Mouse (Mus musculus) embryonic stem cell, embryonic (primary cell): ENCODE measurements around the gene Irf4.

Experiments
- CTCF ChIA-PET, 4 experiments: fragments of 300-600 bp in 2 of 4; fragments of 350-600 bp in 2 of 4; sonication (Branson Sonifier 250); formaldehyde crosslinking; loops; one replicate each; lab custom pipeline; 2022; ENCODE audit warnings: inconsistent platforms in 2 of 4; lab: Charles Lee
- POLR2A ChIA-PET, 4 experiments: fragments of 300-600 bp in 2 of 4; fragments of 350-600 bp in 2 of 4; sonication (Branson Sonifier 250); formaldehyde crosslinking; loops; one replicate each; lab custom pipeline; 2022; ENCODE audit warnings: antibody characterized with exemption in 4 of 4, inconsistent platforms in 1 of 4; lab: Charles Lee

The Irf4 gene

DNA sequence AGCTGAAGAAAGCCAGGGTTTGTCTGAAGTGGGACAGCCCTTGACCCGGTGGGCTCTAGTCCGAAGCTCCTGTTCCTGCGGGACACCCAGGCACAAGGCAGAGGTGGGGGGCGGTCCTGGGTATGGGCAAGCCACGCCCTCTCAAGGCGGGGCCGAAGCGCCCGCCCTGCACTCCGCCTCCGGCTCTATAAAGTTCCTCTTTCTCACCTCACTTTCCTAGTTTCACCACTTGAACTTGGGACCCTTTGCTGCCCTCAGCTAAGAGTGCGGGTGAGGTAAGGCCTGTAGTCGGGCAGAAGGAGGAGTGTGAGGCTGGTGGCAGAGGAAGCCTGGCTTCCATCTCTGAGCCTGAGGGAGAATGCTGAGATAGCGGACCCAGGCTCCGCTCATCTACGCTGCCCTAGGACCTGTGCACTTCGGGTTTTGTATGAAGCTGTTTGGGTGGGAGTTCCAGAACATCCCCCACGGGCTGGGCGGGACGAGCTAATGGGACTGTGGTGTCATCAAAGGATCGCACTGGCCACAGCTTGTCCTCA is at the start of gene Irf4:
Gene Irf4 (plus strand): TSS at position 206 of the 536 bp plus-strand sequence.
- ChIA-PET POLR2A (interaction anchor here in 1 of 4 experiments (0.9 to 1.1 kb wide), 2 partner anchors 9 to 12 kb away, joined by 3 read pairs; no protein-coding TSS in a partner anchor), CTCF (interaction anchor here in 1 of 4 experiments (0.5 kb wide), 1 partner anchor 131 kb away, joined by 3 read pairs; no protein-coding TSS in a partner anchor)

DNA sequence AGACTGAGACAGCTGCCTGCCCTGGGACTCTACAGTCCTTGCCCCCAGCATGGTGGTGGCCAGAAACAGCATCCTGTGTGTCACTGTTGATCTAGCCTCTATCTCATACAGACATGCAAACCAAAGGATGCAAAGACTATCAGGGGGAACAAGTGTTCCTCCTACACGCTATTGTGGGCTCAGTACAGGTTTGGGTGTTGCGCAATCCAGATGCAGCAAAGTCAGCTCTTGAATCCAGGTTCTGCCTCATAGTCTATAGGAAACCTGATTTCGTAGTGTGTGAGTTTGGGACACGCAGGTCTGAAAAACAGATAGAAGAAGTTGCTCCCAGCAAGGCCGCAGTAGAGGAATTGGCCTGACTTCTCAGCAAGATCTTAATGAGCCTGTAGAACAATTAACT is 46.3 kb upstream of the Irf4 start:
- ChIA-PET CTCF (no interaction called here), POLR2A (no interaction called here)

DNA sequence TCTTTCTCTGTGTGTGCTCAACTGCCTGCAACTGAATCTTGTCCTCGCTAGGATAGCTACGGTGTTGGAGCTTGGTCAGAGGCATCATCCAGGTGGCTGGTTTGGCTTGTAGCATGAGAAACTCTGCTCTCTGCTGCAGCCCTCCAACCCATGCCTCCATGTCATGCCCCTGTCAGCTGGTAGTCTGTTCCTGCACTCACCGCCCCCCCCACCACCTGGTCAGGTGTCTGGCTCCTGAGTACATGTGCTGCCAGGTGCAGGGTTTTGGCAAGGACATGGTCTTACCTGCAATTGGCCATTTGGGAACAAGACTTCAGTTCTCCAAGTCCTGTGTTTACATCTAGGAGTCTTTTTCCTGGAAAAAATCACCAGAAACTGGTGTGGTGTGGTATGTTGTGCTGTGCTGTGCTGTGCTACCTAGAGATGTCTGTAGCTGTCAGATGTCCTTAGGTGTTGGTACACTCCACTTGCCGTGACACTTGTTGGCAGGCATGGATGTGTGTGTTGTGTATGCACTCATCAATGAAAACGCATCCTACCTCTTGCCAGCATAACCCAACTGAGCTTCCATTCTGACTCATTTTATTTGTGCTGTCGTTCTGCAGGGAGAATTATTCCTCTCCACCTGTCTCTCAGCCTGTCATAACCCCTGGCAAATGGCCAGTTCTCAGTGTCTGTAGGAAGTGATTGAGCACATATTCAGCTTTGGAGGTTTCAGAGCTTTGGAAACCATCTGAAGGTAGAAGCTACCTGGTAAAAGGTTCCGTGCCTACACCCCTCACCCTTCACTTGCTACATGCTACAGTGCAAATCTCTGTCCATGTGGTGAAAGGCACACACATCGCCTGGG is 44.6 kb upstream of the Irf4 start:
- POLR2A ChIA-PET: interaction anchor here in 1 of 4 experiments (0.7 kb wide), 1 partner anchor 13 kb away, joined by 4 read pairs; no protein-coding TSS in a partner anchor
- CTCF ChIA-PET: no interaction called here

DNA sequence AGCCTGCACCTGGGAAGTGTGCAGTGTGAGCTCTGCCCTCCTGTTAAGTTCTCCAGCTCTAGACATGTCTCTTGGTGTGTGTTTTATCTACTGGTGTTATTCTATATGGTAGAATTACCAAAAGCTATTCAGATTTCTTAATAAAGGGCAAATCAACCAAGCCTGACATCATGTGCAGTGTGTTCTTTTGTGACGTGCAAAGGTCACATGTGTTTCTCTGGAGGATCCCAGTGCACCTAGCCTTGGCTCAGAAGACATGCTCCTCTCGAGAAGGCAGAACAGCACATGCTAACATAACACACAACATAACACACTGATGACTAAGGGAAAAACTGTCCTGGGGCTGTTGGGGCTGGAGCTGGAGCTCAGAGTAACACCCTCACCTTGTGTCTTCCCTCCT is 38.0 kb upstream of the Irf4 start:
- POLR2A ChIA-PET: interaction anchor here in 1 of 4 experiments (0.7 kb wide), 1 partner anchor 1968 kb away, joined by 3 read pairs; no protein-coding TSS in a partner anchor
- CTCF ChIA-PET: no interaction called here

DNA sequence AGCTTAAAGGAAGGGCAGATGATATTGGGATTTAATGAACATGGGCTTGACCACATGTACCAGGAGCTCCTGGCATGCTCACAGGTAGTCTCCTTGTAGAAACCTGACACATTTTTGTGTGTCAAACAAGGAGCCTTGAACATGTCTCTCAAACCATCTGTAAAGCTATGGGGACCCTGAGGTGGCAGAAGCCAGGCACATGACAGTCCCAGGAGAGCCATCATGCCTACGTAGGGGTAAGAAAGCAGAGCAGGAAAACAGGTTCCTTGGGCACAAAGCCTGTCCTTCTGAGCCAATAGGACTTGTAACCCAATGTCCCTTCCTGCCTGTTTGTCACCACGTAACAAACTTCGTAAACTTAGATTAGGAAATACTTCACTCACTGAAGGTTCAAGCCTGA is 37.3 kb upstream of the Irf4 start:
- ChIA-PET POLR2A (no interaction called here), CTCF (no interaction called here)

DNA sequence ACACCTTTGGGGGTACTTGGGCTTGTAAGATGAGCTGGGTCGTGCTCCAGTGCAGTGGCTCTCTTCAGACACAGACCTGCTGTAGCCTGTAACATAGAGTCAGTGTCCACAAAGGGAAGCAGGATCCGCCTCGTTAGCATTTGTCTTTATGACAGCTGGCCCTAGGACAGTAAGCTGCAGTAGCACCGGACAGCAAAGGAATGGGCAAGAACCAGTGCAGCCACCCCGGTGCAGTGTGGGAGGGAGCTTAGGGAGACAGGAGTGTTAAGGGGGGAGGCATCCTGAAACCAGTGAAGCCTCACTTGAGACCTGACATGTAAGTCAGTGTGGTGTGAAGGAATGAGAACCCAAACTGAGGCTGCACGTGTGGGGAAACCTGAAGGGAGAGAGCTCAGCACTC is 36.7 kb upstream of the Irf4 start:
- POLR2A ChIA-PET: no interaction called here
- CTCF ChIA-PET: interaction anchor here in 1 of 4 experiments (1.2 kb wide), 1 partner anchor 176 kb away, joined by 3 read pairs; no protein-coding TSS in a partner anchor

DNA sequence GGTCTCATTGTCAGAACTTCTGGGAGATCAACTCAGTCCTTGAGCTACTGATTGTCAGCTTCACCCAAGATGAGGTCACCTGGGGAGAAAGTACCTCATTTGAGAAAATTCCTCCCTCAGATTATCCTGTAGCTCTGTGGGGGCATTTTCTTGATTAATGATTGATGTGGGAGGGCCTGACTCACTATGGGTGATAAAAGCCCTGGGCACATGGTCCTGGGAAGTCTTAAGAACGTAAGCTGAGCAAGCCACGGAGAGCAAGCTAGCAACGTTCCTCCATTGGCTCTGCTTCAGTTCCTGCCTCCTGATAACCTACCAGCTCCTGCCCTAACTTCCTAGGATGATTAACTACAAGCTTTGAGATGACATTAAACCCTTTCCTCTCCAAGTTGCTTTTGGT is 35.4 kb upstream of the Irf4 start:
- CTCF ChIA-PET: no interaction called here
- POLR2A ChIA-PET: no interaction called here

DNA sequence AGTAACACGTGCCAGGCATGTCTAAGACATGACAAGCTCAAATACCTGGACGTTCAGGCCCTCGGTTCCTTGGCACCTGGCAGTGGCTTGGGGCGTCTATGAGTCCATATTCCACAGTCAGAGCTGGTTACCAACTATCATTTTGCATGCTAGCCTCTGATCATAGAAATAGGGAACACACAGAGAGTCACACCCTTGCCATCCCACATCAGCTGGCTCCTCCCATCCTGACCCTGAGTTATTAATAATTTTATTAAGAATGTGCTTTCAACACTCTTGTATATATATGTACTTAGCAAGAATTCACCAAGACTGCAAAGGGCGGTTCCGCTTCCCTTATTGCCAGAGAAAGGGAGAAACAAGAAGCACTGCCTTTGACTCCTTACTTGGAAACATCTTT is 34.5 kb upstream of the Irf4 start:
- ChIA-PET CTCF (interaction anchor here in 1 of 4 experiments (0.7 kb wide), 1 partner anchor 172 kb away, joined by 3 read pairs; no protein-coding TSS in a partner anchor), POLR2A (no interaction called here)

DNA sequence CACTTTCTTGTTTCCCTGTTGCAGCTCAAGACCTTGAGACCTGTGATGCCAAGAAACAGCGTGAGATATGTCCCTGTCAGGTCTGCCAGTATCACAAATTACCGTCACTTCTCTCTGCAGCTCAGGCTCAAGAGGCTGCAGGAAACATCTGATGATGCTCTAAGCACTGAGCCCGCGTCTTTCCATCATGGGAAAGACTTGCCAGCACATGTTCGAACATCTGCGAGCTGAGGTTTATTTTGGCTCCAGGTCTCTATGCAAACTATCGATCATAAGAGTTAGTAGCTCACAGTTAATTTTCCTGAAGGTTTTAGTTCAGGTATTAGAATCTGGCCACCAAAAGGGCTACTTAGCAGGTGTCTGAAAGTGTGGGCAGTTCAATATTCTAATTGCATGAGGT is 34.0 kb upstream of the Irf4 start:
- POLR2A ChIA-PET: no interaction called here
- CTCF ChIA-PET: interaction anchor here in 1 of 4 experiments (0.7 kb wide), 1 partner anchor 171 kb away, joined by 3 read pairs; no protein-coding TSS in a partner anchor

DNA sequence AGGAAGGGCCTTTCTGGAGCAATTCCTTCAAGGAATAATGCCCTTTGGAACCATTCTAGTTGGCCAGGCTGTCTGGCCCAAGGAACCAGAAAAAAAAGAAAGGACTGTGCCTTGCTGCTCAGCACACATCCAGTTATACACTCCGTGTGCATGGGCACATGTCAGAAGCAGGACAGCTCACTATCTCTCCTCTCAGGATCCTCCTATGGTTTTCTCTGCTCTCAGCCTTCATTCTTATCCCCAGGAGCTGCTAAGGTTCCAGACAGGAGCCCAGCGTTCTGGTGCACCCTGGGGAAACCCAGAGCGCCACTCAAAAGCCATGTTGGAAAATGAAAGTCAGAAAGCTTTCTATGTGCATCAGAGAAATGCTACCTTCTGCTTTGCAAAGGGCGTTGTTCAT is 33.5 kb upstream of the Irf4 start:
- CTCF ChIA-PET: no interaction called here
- POLR2A ChIA-PET: no interaction called here

DNA sequence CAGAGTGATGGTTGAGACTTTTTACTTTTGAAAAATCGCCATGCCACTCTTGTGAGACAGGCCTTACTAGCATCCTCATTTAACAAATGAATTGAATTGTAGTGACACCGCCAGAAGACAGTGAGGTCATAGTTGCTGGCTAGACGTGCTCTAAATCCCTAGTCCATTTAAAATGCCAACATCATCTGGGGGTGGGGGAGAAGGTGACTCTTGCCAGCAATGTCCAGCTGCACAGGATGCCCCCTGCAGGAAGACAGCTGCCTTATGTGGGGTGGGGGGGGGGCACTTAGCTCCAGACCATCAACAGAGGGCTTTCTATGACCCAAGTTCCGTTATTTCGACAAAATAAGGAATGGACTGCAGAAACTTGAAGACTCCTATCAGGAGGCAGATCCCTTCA is 32.4 kb upstream of the Irf4 start:
- ChIA-PET POLR2A (no interaction called here), CTCF (no interaction called here)

DNA sequence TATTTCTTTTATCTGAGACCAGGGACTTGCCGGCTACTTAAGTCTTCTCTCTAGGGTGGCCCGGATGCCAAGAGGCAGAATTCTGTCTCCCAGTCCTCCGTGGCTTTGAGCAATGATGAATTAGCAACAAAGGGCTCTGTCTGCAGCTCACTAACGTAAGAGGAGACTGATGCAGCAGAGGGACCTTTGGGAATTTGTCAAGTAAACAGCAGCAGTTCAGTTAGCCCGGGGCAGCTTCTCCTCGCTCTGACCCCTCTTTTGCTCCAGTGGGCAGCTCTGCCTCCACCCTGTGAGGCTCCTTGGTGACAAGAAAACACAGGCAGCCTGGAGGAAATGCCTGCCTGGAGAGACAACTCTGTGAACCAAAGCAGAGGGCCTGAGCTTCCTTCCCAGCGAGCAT is 26.4 kb upstream of the Irf4 start:
- ChIA-PET POLR2A (interaction anchor here in 1 of 4 experiments (0.6 kb wide), 1 partner anchor 65 kb away, joined by 6 read pairs; no protein-coding TSS in a partner anchor), CTCF (no interaction called here)

DNA sequence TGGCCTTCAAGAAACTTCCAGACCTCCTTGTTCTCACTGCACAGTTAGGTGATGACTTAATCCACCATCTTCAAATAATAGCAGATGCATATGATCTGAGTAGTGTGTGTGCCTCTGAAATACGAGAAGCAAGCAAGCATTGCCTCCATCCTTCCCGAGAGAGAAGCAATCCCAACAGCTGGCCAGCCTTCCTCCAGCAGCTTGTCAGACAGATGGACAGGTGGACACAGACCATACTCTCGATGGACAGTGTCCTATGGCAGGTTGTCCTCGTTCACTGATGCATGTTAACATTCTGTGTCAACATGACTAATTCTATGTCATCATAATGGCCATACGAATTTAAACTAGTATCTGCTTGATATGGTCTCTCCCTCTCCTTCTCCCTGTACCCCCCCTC is 25.8 kb upstream of the Irf4 start:
- CTCF ChIA-PET: interaction anchor here in 1 of 4 experiments (0.5 kb wide), 1 partner anchor 463 kb away, joined by 5 read pairs; no protein-coding TSS in a partner anchor
- POLR2A ChIA-PET: interaction anchor here in 1 of 4 experiments (0.6 kb wide), 1 partner anchor 64 kb away, joined by 6 read pairs; no protein-coding TSS in a partner anchor

DNA sequence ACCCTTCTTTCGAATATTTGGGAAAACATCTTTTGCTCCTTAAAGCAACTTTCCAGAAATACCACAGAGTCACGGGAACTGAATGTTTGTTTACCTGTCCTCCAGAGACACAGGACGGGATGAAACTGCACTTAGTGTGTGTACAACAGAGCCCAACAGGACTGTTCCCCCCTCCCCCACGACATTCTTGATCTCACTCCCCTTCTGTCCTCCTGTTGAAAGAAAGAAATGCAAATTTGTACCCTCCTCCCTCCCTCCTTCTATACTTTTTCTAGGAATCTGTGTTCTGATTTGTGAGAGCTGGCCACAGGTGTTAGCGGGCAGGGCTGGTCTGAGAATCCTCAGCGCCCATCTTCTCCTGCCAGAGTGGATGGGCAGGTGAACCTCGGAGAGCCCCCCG is 25.2 kb upstream of the Irf4 start:
- ChIA-PET POLR2A (interaction anchor here in 1 of 4 experiments (0.7 kb wide), 1 partner anchor 800 kb away, joined by 4 read pairs; no protein-coding TSS in a partner anchor), CTCF (no interaction called here)

DNA sequence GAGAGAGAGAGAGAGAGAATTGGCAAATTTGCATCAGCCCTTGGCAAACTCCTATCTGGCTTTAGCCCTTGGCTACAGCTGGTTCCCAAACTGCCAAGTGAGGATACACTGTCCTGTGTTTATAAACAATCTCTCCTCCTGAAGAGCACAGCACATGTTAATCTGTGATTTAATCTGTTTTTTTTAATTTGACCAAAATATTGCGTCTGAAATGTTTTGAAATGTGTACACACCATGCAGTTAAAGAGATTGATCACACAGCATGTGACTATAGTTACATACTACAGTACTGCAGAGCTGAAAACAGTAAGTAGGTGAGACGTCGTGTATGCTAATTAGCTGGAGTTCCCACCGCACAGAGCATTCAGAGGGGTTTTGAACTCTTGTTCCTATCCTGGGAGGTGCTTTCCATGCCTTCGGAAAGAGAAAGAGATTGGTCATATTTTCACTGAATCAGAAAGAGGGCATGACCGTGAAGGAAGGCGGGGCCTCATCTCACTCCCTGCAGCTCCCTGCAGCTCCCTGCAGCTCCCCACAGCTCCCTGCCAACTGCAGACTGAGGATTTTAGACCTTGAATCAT is 24.2 kb upstream of the Irf4 start:
- CTCF ChIA-PET: interaction anchor here in 1 of 4 experiments (0.6 kb wide), 1 partner anchor 336 kb away, joined by 4 read pairs; no protein-coding TSS in a partner anchor

DNA sequence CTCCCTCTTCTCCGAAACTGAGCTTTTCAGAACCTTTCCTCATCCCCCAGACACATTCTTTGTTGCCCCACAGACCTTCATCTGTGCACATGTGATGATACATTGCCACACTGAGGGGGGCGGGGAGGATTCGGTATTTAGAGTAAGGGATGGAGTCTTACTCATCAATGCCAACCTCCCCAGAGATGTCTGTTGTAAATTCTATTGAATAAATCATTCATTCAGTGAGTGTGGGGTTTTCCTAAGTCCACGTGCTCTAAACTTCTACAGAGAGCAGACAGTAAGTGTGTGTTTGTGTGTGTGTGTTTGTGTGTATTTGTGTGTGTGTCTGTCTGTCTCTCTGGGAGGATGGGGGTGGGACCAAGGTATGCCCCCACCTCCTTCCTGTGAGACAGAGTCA is 22.1 kb upstream of the Irf4 start:
- POLR2A ChIA-PET: interaction anchor here in 1 of 4 experiments (0.5 to 0.6 kb wide), 2 partner anchors 54 to 948 kb away, joined by 8 to 15 read pairs; no protein-coding TSS in a partner anchor
- CTCF ChIA-PET: no interaction called here

More for the DNA sequence above, 24.2 kb upstream of the Irf4 start:
- POLR2A ChIA-PET: interaction anchor here in 1 of 4 experiments (0.7 kb wide), 1 partner anchor 799 kb away, joined by 4 read pairs; no protein-coding TSS in a partner anchor

DNA sequence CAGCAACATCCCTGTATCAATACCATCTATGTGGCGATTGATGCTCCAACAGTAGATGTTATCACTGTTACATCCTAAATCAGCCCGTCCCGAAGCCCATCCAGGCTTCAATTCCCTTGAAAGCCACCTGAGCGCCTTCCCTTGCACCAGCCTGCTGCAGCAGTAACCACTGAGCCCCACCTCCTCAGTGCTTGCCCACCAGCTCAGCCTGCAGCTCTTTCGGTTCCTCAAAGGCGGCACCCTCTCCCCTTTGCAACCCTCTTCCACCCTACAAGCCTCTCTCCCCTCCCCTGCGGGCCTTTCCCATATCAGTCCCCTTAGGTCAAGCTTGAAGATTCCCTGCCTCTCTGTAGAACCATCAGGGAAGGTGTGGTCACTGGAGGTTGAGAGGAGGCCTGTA is 20.9 kb upstream of the Irf4 start:
- ChIA-PET CTCF (no interaction called here), POLR2A (no interaction called here)

DNA sequence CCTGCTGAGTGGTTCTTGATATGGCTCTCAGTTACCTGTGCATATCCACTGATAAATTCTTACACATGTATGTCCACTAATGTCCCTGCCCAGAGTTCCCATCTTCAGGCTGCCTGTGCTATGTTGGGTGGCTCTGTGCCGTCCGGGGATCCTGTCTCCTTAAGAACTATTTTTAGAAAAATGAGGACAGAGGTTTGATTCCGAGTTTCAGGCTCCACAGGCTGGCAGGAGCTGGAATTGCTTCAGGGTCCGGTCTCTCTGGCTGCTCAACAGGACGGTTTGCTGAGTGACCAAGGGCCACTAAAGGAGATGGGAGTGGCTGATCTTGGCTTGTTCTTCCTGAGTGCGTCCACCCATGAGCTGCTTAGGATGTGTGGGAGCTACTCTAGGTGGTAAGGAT is 19.8 kb upstream of the Irf4 start:
- ChIA-PET CTCF (no interaction called here), POLR2A (no interaction called here)
